Mouse (Mus musculus): ENCODE results near the gene Nfs1.

DNA sequence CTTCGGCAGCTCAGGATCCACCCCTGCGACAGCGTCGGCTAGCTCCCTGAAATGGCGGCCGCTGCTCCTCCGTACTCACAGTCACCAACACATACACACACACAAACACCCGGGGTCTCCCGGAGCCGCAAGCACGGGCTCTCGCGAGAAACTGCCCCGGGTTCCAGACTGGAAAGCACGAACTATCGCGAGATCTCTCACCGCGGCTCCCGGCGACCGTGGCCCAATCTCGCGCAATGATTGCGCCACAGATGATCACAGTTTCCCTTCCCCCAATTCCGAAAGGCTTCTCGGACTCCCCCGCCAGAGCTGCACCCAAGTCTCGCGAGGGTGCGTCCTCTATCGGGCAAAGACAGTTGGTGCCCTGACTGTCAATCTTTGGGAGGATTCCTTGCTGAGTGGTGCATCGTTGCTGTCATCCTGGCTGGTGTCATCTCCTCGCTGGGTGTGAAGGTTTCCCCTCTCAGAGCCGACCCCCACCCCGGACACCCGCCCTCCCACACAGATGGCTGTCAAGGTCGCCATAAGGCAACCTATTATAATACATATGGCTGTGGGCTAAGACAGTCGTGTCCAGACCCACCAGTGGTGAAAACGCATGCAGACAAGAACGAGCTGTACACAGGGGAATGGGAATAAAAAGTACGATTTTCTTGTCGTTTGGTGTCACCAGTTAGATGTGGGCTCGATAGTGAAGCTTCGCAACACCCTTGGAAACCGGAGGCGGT is 36.3 kb upstream of the Nfs1 start, which contains the start of gene Rbm39:
- TF ChIP-seq GATA1 (IDR thresholded peaks at IDR 0.05; ENCODE audit: borderline replicate concordance, low read length) (no peak; the same call in 2 of the 3 replicates), FLI1 (IDR thresholded peaks at IDR 0.05; ENCODE audit: low read length) (no peak)

Measured in megakaryocyte, embryonic 14.5 days (primary cell).